Mouse (Mus musculus) testis, adult 2 months (tissue): ENCODE data around the gene Car7.

Source experiments
- CTCF ChIP-seq: fragments of 200-500 bp; IDR thresholded peaks from 2 replicates; pipeline ENCODE4 v1.5.1; 2012; ENCODE audit warnings: low read depth, mild to moderate bottlenecking, inconsistent platforms, low read length, moderate library complexity; ENCODE audit not compliant: control insufficient read depth, insufficient read depth, insufficient replicate concordance
- POLR2A ChIP-seq: fragments of 200-500 bp; IDR thresholded peaks from 2 replicates; pipeline ENCODE4 v1.6.1; 2012; ENCODE audit warnings: low read depth, mild to moderate bottlenecking, inconsistent platforms, low read length, moderate library complexity; ENCODE audit not compliant: control insufficient read depth

DNA sequence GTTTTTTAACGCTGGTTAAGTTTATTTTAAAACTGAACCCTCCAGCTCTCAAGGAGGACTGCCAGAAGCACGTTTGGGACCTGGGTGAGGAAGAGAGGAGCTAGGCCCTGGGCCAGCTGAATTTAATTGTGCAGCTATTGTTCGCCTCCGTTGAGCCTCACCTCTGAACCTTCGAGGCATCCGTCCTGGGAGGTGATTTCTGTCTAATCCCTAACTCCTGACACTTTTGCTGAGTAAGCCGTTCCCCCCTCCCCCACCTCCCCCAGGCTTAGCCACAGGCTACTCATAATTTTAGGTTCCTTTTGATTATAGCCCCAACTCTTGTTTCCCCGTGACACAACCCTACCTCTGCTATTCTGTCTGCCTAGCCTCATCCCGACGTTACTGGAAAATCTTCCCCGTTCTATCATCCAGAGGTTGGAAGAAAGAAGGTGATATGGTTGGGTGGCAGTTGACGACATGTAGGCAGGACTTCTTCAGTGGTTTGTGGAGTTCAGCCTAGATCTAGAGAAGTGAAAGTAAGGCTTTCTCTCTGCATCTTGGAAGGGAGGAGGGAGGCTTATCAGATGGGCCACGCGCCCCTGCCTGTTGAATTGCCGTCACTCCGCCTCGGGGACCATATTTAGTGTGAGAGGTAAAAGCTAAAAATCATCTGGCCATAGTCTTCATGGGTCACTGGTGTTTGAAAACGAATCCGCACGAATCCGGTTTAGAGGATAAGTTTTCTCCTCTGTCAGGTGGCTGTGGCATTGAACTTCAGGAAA is 61.5 kb downstream of the Car7 start:
- TF ChIP-seq POLR2A (no peak), CTCF (no peak)
